Mouse (Mus musculus) T-helper 1 cell (primary cell): ENCODE results near the gene Vmn2r108.
"Not testable (repeated sequence)": the region's sequence is repeated elsewhere in the genome, so short reads cannot be mapped to it uniquely, and the experiment has no call there.

Source experiments
- in situ Hi-C: fragments of 300-600 bp; cut with MboI, MseI; formaldehyde crosslinking; loops from one replicate; pipeline ENCODE4 v1.15.1; 2025; ENCODE audit warnings: high pct_unique_total_duplicates

The Vmn2r108 gene

DNA sequence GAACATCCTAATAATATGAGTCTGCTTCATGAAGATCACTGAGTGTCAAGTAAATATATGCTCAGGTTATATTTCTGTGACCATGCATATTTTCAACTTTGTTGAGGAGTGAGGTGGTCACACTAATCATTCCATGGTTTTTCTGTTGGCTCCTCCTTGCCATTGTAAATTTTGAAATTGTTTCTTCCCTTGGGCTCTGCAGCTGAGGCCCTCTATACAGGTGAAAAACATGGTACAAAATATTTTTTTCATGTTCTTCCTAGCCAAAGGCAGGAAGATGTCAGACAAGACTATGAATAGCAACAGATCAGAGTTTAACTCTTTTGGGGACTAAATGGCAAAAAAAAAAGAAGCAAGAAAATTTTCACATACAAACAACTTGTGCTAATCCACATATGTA lies at the start of gene Vmn2r108:
Gene Vmn2r108, minus strand, starts transcription at position 101 of the 400 bp plus-strand sequence.
- in situ Hi-C loops, result no loop called here

GRCm38 (mm10) chr17:20508247-20508646 lies 27.1 kb upstream of the Vmn2r108 start:
- in situ Hi-C loops, result not testable (repeated sequence)

GRCm38 (mm10) chr17:20497858-20498257 lies 16.7 kb upstream of the Vmn2r108 start, which contains the start of gene Vmn1r225:
Gene Vmn1r225 (plus strand): TSS chr17:20498158.
- in situ Hi-C loops, result no loop called here

- in situ Hi-C loops, result no loop called here
These were observed 7.8 kb downstream of the Vmn2r108 start for GRCm38 (mm10) chr17:20473311-20473710.

DNA sequence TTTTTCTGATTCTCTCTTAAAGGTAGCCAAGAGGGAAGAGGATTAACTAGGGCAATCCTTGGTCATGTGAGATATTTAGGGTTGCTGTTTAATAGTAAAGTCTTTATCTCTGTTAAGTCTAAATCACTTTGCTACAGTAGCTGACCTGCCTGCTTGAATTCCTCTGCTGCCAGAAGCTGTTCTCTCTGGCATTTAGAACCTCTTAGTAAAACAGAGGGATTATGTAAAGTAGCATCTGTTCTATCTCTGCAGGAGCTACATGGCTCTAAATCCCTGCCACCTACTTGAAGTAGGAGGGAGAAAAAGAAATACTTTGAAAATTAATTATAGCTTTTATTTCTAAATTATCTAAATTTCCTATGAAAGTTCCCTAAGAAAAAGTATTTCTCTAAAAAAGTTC lies 41.9 kb downstream of the Vmn2r108 start:
- in situ Hi-C loops, result no loop called here

DNA sequence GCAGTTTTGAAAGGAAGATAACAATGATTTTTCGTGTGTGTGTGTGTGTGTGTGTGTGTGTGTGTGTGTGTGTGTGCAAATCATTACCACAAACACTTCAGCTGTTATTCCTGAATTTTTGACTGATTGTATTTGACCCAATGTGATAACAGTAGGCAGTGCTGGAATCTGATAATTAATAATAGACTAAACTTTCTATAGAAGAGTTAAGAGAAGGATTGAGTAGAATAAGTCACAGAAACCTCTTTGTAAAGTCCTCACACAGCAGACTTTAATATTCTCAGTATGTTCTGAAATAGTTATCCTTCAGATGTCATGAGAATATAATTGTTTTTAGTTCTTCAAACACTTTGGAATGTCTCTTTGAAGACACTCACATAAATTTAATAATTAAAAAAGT lies 67.3 kb downstream of the Vmn2r108 start, which contains the start of gene Vmn1r224:
Gene Vmn1r224, plus strand, starts transcription at position 301 of the 400 bp plus-strand sequence.
- in situ Hi-C loops, result no loop called here
